Mouse (Mus musculus): ENCODE measurements around the gene Ppp2r5b. TPM values are rescaled to one million over a fixed set of nuclear protein-coding genes. Genes with fewer than 3 reads are reported as not detected.

The Ppp2r5b gene
- polyA plus RNA-seq, 1 experiment = 38.1 TPM

DNA sequence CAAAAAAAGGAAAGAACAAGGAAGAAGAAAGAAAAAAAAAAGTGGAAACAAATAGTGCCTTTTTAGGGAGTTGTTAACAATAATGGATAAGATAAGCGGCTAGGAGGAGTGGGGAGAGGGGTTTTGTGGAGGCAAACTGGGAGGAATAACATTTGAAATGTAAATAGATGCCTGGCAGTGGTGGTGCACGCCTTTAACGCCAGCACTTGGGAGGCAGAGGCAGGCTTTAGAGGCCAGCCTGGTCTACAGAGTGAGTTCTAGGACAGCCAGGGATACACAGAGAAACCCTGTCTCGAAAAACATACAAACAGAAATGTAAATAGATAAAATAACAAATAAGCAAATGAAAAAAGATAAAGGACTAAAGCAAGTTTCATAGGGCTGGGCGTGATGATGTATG lies 5.1 kb upstream of the Ppp2r5b start:
- no peak for DNase-seq (ENCODE audit: low read depth, low spot score)
- WGBS = 33% methylated on average over 5 of the region's 5 CpGs

DNA sequence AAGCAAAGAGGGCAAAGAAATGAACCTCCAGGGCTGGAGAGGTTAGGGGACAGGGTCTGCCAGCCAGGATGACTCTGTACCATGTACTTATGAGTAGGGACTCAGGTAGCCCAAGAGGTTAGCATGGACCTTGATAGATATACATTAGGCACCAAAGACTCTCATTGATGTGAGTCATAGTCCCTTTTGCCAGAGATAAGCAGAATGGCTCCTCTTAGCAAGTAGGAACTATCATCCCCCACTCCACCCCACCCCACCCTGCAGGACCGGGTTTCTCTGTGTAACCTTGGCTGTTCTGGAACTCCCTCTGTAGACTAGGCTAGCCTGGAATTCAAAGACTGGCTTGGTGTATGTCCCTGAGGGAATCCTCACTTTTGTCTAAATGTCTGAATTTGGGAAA lies 4.5 kb upstream of the Ppp2r5b start:
- no peak for DNase-seq (ENCODE audit: low read depth, low spot score)
- WGBS = 32% methylated on average over 1 of the region's 1 CpGs

DNA sequence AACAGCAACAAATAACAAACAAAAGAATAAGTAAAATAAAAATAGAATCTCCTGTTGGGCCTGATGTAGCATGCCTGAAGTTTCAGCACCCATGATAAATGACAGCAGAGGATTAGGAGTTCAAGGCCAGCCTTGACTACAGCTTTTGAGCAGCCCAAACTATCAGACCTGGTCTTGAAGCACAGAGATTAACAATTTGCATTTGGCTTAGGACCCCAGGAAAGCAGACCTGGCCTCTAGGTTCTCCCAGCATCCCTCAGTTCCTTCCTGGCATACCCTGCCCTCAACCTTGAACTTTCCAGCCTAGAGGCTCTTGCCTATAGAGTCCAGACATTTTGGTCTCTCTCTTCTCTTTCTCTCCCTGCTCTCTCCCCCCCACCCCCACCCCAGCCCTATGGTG lies 3.1 kb upstream of the Ppp2r5b start:
- no peak for DNase-seq (ENCODE audit: low read depth, low spot score)

GRCm38 (mm10) chr19:6236842-6237241 lies 1.2 kb upstream of the Ppp2r5b start:
- WGBS = 74% methylated on average over 7 of the region's 7 CpGs
- no peak for DNase-seq (ENCODE audit: low read depth, low spot score)

GRCm38 (mm10) chr19:6236053-6236441 lies 375 bp upstream of the Ppp2r5b start:
- WGBS = 1% methylated on average over 9 of the region's 9 CpGs

DNA sequence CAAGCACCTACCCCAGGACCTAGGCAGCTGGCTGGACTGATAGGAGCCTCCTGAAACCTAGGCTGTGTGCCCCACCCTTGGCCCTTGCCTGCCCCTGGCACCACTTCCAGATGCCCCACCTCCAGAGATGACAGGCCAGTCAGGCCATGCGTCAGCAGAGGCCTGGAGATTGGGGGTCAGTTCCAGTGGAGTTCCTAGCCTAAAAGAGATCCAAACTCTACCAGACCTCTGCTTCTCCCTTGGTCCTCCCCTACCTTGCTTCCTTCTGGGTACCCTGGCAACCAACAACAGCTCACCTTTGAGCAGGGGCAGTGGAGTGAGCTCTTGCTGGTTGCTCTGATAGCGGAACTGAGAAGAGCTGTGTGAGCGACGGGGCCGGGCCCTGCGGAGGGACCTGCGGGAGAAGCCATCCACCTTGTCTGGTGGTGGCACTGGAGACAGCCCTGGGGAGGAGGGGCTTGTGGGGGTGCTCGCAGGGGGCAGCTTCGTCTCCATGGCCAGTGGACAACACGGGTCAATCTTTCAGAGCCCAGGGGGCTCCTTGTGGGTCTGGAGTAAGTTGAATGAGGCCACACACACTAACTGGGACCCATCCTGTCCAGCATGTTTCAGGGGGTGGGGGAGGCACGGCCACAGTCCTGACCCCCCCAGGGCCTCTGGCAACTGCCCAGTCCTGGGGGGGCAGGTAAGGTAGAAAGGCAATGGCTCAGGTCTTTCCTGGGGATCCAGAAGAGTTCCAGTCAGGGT lies 1.2 kb downstream of the Ppp2r5b start:
- WGBS = 76% methylated on average over 11 of the region's 11 CpGs
- no peak for DNase-seq (ENCODE audit: low read depth, low spot score)

More at GRCm38 (mm10) chr19:6236053-6236441, 375 bp upstream of the Ppp2r5b start:
- DNase-seq (ENCODE audit: low read depth, low spot score) = peak; percentile 82

- no peak for DNase-seq (ENCODE audit: low read depth, low spot score)
- WGBS = 92% methylated on average over 16 of the region's 16 CpGs
Observed at GRCm38 (mm10) chr19:6233647-6234046, 2.0 kb downstream of the Ppp2r5b start.

DNA sequence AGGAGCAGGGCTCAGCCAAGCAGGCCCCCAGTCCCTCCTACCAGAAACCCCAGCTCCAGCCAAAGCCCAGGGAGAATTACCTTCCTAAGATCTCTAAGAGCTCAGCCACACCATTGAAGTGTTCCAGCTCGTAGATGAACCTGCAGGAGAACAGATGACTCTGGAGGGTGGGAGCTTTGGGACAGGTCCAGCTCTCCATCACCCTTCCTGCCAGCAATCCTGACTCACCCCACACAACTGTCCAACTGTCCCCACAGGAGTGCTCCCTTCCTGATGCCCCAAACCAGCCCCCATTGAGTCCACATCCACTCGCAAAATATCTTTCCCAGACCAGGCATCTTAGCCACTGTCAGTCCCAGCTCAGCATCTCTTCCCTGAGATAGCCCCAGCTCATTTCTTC lies 4.6 kb downstream of the Ppp2r5b start:
- no peak for DNase-seq (ENCODE audit: low read depth, low spot score)

DNA sequence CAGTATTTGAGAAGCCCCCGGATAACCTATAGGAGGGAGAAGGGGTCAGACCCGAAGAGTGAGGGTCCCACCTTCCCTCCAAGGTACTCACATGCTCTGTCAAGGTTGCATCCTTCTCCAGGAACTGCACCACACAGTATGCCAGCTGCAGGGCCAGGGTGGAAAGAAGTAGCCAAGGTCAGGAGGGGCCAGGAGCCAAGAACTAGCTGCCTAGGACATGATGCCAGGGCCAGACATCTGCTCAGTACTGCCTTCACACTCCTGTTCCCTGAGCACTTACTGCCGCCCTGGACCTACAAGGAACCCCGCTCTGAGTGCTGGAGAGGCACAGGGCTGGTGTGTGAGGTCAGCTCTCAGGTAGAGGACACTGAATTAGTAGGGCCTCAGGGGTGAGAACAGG lies 5.3 kb downstream of the Ppp2r5b start:
- DNase-seq (ENCODE audit: low read depth, low spot score) = no peak
- WGBS = 87% methylated on average over 4 of the region's 4 CpGs

More for the DNA sequence above, 4.6 kb downstream of the Ppp2r5b start:
- 82% methylated on average over 2 of the region's 2 CpGs for WGBS

DNA sequence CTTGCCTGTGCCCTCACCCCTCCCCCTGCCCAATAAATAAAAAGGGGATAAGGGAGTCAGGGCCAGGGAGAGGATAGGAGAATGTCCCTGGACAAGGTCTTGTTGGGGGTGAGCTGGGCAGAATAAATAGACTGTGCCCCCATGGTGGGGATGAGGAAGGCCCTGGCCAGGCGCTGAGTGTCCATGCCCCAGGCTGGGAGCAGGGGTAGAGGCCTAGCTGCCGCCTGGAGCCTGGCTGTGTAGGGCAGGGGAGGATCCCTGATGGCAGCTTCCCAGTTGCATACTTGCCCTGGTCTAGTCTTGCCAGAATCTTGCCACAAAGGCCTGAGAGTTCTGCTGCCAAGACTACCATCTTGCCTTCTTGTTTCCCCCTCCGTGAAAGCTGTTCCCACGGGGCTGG lies 7.8 kb downstream of the Ppp2r5b start:
- 97% methylated on average over 4 of the region's 4 CpGs for WGBS
- DNase-seq (ENCODE audit: low read depth, low spot score) = no peak

DNA sequence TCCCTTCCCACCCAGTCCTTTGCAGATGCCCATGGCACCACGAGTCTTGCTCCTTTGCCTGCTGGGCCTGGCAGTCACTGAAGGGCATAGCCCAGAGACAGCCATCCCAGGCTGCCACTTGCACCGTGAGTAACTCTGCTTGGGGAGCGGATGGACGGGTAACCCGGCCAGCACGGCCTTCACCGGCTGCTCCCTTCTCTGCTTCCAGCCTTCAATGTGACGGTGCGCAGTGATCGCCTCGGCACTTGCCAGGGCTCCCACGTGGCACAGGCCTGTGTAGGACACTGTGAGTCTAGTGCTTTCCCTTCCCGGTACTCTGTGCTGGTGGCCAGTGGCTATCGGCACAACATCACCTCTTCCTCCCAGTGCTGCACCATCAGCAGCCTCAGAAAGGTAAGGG lies 8.9 kb downstream of the Ppp2r5b start:
- 94% methylated on average over 14 of the region's 14 CpGs for WGBS
- DNase-seq (ENCODE audit: low read depth, low spot score) = no peak

DNA sequence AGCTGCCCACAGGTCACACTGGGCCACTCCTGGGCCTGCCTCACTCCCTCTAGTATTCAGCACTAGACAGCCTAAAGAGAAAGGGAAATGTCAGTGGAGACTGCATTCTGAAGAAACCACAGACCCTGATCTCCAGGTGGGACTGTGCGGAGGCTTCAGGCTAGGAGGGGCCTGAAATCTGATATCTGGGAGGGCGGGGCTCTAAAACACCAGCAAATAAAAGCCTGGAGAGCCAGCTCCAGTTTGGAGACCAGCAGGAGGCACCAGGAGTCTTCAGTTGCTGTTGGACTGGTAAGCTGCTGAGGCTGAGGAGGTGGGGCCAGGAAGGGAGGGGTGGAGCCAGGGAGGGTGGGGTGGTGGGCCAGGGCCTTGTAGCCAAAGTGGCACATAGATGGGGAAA lies 9.5 kb downstream of the Ppp2r5b start, which contains the start of gene Gpha2:
Gpha2 (plus strand) TSS at position 246 of the 400 bp plus-strand sequence.
- WGBS = 44% methylated on average over 2 of the region's 2 CpGs
- DNase-seq (ENCODE audit: low read depth, low spot score) = no peak

- DNase-seq (ENCODE audit: low read depth, low spot score) = no peak
- WGBS = 73% methylated on average over 6 of the region's 6 CpGs
Observed at GRCm38 (mm10) chr19:6218606-6219005, 17.1 kb downstream of the Ppp2r5b start.

- DNase-seq (ENCODE audit: low read depth, low spot score) = no peak
- 59% methylated on average over 6 of the region's 6 CpGs for WGBS
Observed at GRCm38 (mm10) chr19:6216046-6216705, 19.5 kb downstream of the Ppp2r5b start.

GRCm38 (mm10) chr19:6206716-6207115 lies 29.0 kb downstream of the Ppp2r5b start:
- WGBS = 60% methylated on average over 5 of the region's 5 CpGs
- no peak for DNase-seq (ENCODE audit: low read depth, low spot score)

DNA sequence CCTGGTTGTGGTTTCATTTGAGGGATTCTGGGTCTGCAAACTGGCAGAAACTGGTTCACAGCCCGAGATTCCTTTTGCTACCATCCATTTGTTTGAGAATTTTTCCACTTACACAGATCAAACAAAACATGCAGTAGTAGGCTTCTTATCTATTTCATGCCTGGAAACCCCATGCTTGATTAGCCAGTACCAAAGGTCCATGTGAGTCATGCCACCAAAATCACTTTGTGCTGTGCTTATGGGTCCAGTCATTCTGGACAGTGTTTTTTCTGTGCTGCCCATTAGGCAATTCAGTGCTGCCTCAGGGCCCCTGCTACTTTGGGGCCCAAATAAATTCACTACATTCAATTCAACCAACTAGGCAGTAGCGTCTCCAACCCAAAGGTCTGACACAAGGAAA lies 31.4 kb downstream of the Ppp2r5b start:
- DNase-seq (ENCODE audit: low read depth, low spot score) = no peak

GRCm38 (mm10) chr19:6184131-6184530 lies 51.5 kb downstream of the Ppp2r5b start, which contains the start of gene Majin:
TSS of gene Majin (plus strand) at chr19:6184388.
- no peak for DNase-seq (ENCODE audit: low read depth, low spot score)
- 88% methylated on average over 23 of the region's 23 CpGs for WGBS

More for the DNA sequence above, 31.4 kb downstream of the Ppp2r5b start:
- 65% methylated on average over 2 of the region's 2 CpGs for WGBS

- WGBS = under 1% methylated on average over 3 of the region's 3 CpGs
- DNase-seq (ENCODE audit: low read depth, low spot score) = peak; percentile 57
Observed at GRCm38 (mm10) chr19:6182534-6182933, 53.1 kb downstream of the Ppp2r5b start.

GRCm38 (mm10) chr19:6181629-6182028 lies 54.0 kb downstream of the Ppp2r5b start:
- no peak for DNase-seq (ENCODE audit: low read depth, low spot score)
- 21% methylated on average over 5 of the region's 5 CpGs for WGBS

DNA sequence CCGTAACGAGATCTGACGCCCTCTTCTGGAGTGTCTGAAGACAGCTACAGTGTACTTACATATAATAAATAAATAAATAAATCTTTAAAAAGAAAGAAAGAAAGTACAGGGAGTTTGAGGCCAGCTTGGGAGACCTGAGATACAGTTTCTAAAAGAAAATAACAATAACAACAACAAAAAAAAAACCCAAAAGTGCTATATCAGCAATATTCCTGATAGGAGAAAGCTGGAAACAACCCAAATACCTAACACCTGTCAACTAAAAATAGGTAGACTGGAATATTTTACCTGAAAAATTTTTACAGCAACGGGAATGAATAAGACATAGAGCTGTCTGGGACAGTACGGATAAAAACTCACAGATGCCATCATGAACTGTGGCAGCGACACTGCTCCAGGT lies 56.9 kb downstream of the Ppp2r5b start:
- DNase-seq (ENCODE audit: low read depth, low spot score) = no peak
- WGBS = 86% methylated on average over 6 of the region's 6 CpGs
